Mouse (Mus musculus) stomach, postnatal 0 days (tissue): ENCODE measurements around the gene Gm5105. TPM values are rescaled to one million over a fixed set of nuclear protein-coding genes. Genes with fewer than 3 reads are reported as not detected.
A peak's percentile ranks its signal among the peaks of the same experiment; 100 is the strongest.

Experiments
- ATAC-seq: fragments of 200-750 bp; cut with Nextera tagmentation; 2 replicates; pipeline ENCODE4 v1.8.0; 2017; ENCODE audit not compliant: low FRiP score, low TSS enrichment
- DNase-seq: peaks from one replicate; pipeline ENCODE4 v3.0.0-alpha.2; 2016; ENCODE audit warnings: low spot score
- H3K27ac ChIP-seq: fragments of 300-500 bp; sonication (generic); replicated peaks from 2 replicates; pipeline ENCODE4 v1.5.1; 2014; ENCODE audit warnings: mild to moderate bottlenecking, control low read depth
- H3K27me3 ChIP-seq: fragments of 300-500 bp; sonication (generic); 2 replicates; pipeline ENCODE4 v1.6.1; 2014; ENCODE audit warnings: low read length; ENCODE audit not compliant: control insufficient read depth, insufficient read depth
- H3K36me3 ChIP-seq: fragments of 300-500 bp; sonication (generic); 2 replicates; pipeline ENCODE4 v1.6.1; 2014; ENCODE audit warnings: low read length, mixed read lengths; ENCODE audit not compliant: control insufficient read depth, insufficient read depth
- H3K4me1 ChIP-seq: fragments of 300-500 bp; sonication (generic); replicated peaks from 2 replicates; pipeline ENCODE4 v1.6.1; 2014; ENCODE audit warnings: antibody characterized with exemption; ENCODE audit not compliant: control insufficient read depth, insufficient read depth
- H3K4me2 ChIP-seq: fragments of 300-500 bp; sonication (generic); replicated peaks from 2 replicates; pipeline ENCODE4 v1.6.1; 2014; ENCODE audit warnings: low read depth, mild to moderate bottlenecking, control low read depth, moderate library complexity
- H3K4me3 ChIP-seq: fragments of 300-500 bp; sonication (generic); 2 replicates; pipeline ENCODE4 v1.5.1; 2014; ENCODE audit warnings: low read depth, low read length, control low read depth
- H3K9ac ChIP-seq: fragments of 300-500 bp; sonication (generic); 2 replicates; pipeline ENCODE4 v1.6.1; 2014; ENCODE audit warnings: mild to moderate bottlenecking, low read length, control low read depth, mixed read lengths
- H3K9me3 ChIP-seq: fragments of 300-500 bp; sonication (generic); 2 replicates; pipeline ENCODE4 v1.6.1; 2016; ENCODE audit warnings: low read length; ENCODE audit not compliant: control insufficient read depth
- CTCF ChIP-seq: IDR thresholded peaks from 2 replicates; pipeline ENCODE4 v1.5.1; 2016; ENCODE audit warnings: antibody characterized with exemption, low read depth, mild to moderate bottlenecking, moderate library complexity
- EP300 ChIP-seq: optimal IDR thresholded peaks from 2 replicates; pipeline ENCODE3; 2016; ENCODE audit warnings: antibody characterized with exemption
- WGBS: fragments of 180-500 bp; shearing (Covaris S2); extraction: QIAGEN DNeasy Blood & Tissue Kit; methylation state at CpG from one replicate; pipeline ENCODE4 v1.1.7; 2014; 5-methylcytosine and 5-hydroxymethylcytosine counted together
- polyA plus RNA-seq: library from polyadenylated mRNA; unstranded; fragments of >200 nt; fragmentation: Nextera tagmentation; extraction: Ambion mirVana; gene quantifications from 2 replicates; pipeline ENCODE4 v1.2.1, GENCODE M21; 2015

The Gm5105 gene
- polyA plus RNA-seq, 1 experiment from 2014 or later, result not detected

DNA sequence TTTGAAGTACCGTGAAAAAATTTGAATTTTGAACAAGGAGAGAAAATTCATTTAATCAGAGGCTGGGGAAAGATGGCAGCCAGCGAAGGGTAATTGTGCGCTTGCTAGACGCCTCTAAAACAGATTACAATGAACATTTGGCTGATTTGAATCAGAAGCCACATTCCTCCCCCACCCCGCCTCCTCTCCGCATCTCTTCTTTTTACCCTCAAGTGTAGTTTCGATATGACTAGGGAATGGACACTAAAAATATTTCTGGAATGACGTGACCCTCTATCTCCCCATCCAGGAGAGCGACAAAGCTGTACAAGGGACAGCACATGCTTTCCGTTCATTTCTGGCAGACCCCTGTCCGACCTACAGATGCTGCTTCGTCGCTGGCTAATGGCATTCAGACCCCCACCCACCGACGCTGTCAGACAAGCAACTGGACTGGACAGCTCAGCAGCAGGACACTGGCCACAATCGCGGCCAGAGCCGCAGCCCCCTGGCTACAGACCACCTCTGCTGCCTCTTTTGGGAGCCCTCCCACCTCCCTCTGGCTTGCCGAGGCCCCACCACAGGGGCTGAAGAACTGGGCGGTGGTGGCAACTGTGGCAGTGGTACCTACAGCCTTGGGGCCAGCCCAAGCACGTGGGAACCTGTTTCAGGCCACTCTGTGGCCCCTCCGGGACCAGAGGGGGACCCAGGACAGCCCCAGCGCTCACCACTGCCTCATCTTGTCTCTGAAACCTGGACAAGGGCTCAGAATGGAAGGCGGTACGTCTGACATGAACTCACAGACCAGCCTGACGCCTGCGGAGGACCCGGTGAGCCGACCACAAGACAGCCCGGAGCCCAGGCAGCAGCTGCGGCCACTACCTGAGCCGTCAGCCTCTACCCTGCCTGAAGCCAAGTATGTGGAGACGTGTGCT, 2.2 kb downstream of the Gm5105 start, which contains the start of gene 1110002E22Rik:
TSS of gene 1110002E22Rik (plus strand) at position 321 of the 914 bp plus-strand sequence.
- H3K27ac ChIP-seq, result no peak within 1 kb of the TSS
- ATAC-seq (no peak), DNase-seq (no peak)
- H3K4me2 ChIP-seq, result no peak within 1 kb of the TSS
- H3K9me3 ChIP-seq, result no peaks in the 10 kb centered on the region
- H3K4me3 ChIP-seq, result no peak within 1 kb of the TSS
- H3K4me1 ChIP-seq, result no peaks in the 10 kb centered on the region
- H3K27me3 ChIP-seq, result no peaks in the 10 kb centered on the region
- H3K36me3 ChIP-seq, result no peaks in the 10 kb centered on the region
- no peak for TF ChIP-seq EP300
- no peak for TF ChIP-seq CTCF
- no peak within 1 kb of the TSS for H3K9ac ChIP-seq
- WGBS, result 74% methylated on average over 33 of the region's 33 CpGs

DNA sequence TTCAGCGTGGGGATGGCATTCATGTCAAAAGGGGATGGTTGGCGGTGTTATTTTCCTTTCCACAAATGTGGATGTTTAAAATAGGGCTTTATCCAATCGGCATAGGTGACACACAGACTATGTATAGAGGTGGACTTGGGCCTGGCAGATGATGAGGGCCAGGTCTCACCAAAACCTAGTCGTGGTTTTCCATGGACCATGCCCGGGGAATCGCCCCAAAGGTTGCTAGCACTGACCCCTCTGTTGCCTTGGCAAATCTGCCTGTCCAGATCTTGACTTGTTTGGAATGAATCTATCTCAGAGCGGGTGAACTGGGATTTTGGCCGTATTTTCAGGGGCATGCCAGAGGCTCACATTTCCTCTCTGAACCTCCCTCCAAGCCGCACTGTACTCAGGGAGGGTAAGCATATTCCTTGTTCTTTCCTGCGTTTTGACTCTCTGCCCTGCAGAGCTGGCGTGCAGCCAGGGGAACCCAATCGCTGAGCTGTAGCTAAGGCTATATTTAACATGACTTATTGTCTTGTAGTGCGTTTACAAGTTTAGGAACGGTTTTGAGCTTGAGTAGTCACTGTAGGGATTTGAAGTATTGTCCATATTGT, 3.4 kb downstream of the Gm5105 start:
- H3K36me3 ChIP-seq, result no peaks in the 10 kb centered on the region
- no peak overlapping the region for H3K4me2 ChIP-seq
- no peak overlapping the region for H3K9ac ChIP-seq
- H3K4me3 ChIP-seq, result no peak overlapping the region
- no peaks in the 10 kb centered on the region for H3K9me3 ChIP-seq
- H3K27ac ChIP-seq, result no peak overlapping the region
- no peaks in the 10 kb centered on the region for H3K27me3 ChIP-seq
- DNase-seq (peak; percentile 39), ATAC-seq (no peak)
- WGBS, result 30% methylated on average over 14 of the region's 14 CpGs
- no peaks in the 10 kb centered on the region for H3K4me1 ChIP-seq
- TF ChIP-seq CTCF, result no peak
- TF ChIP-seq EP300, result no peak

DNA sequence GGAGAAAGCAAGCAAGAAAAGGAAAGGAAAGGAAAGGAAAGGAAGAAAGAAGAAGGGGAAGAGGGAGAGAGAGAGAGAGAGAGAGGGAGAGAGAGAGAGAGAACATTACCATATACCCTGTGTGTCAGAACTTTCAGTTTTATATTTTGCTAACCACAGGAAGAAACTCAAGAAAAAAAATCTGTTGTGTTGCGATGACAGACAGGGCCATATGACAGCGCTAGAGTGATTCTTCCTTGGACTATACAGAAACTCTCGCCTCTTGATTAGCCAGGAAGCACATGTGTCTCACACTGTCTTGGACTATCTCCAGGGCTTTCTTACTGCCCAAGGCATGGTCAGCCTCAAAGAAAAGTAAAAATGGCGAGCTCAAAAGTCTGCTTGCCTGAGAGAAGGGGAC, 4.5 kb downstream of the Gm5105 start:
- Histone ChIP-seq H3K27me3 (no peaks in the 10 kb centered on the region), H3K36me3 (no peaks in the 10 kb centered on the region), H3K4me3 (no peak overlapping the region), H3K27ac (no peak overlapping the region), H3K4me2 (no peak overlapping the region), H3K9ac (no peak overlapping the region), H3K4me1 (no peaks in the 10 kb centered on the region), H3K9me3 (no peaks in the 10 kb centered on the region)
- 73% methylated on average over 4 of the region's 4 CpGs for WGBS
- no peak for TF ChIP-seq EP300
- TF ChIP-seq CTCF, result no peak
- ATAC-seq, result no peak
- no peak for DNase-seq

DNA sequence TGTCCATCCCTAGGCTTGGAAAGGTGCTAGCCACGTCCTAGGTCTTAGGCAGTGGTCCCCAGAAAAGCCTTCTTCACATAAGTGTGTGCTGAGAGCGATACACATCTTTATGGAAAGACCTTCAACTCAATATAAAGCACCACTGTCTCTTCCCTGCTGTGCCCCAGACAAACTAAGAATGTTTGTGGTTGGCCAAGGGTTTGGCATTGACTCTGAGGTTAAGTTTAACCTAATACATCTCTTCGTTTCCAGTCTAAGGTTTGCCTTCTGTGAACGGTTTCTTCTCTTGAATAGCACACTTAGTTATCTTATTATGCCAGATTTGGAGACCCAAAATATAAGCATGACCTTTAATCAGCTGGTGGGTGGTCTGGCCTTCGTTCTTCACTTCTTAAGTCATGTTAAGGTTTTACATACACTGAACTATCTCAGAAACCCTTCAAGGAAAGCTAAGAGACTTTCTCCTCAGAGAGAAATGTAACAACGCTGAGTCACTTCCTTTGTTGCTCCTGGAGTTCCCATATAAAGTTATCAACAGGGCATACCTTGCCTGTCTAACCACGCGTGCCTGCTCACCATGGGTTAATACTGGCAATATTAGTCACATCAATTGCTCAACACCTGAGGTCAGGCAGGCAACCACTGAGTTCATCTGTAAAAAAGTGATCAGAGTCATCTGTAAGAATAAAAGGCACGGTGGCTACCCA, 5.8 kb downstream of the Gm5105 start:
- DNase-seq (no peak), ATAC-seq (no peak)
- no peak overlapping the region for H3K9ac ChIP-seq
- no peaks in the 10 kb centered on the region for H3K4me1 ChIP-seq
- 74% methylated on average over 9 of the region's 9 CpGs for WGBS
- no peak overlapping the region for H3K4me2 ChIP-seq
- H3K4me3 ChIP-seq, result no peak overlapping the region
- H3K27me3 ChIP-seq, result no peaks in the 10 kb centered on the region
- H3K9me3 ChIP-seq, result no peaks in the 10 kb centered on the region
- H3K27ac ChIP-seq, result no peak overlapping the region
- TF ChIP-seq CTCF, result no peak
- no peak for TF ChIP-seq EP300
- no peaks in the 10 kb centered on the region for H3K36me3 ChIP-seq

DNA sequence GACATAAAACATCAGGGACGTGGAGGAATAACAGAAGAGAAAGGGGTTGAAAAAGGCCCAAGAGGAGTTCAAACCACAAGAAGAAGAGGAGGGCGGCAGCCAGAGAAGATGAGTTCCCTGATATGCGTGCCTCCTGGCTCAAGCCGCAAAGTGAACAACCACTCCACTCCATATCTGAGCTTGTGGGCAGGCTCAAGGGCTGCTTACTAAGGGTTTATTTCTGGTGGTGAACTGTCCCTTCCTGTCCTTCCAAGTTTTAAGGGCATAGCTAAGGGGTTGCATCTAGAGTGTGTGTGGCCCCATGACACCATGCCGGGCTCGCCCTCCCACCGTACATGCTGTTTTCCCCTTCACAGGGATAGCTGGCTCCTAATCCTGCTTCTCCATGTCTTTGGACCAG, 6.8 kb downstream of the Gm5105 start:
- 96% methylated on average over 7 of the region's 7 CpGs for WGBS
- H3K4me2 ChIP-seq, result no peak overlapping the region
- TF ChIP-seq CTCF (no peak), EP300 (no peak)
- ATAC-seq, result no peak
- H3K9me3 ChIP-seq, result no peaks in the 10 kb centered on the region
- H3K36me3 ChIP-seq, result no peaks in the 10 kb centered on the region
- DNase-seq, result no peak
- H3K27ac ChIP-seq, result no peak overlapping the region
- H3K9ac ChIP-seq, result no peak overlapping the region
- H3K27me3 ChIP-seq, result no peaks in the 10 kb centered on the region
- H3K4me1 ChIP-seq, result no peaks in the 10 kb centered on the region
- H3K4me3 ChIP-seq, result no peak overlapping the region
